Mouse (Mus musculus): Measurements from ENCODE around the gene 6430628N08Rik. TPM values are rescaled to one million over a fixed set of nuclear protein-coding genes. Genes with fewer than 3 reads are reported as not detected.

The 6430628N08Rik gene
- polyA plus RNA-seq (2012; fragmentation: generic; extraction: Trizol), result not detected
- long read RNA-seq, experiment 1, result 0 reads
- long read RNA-seq, experiment 2, result 0 reads

GRCm38 (mm10) chr4:115890553-115890952 lies at the start of gene 6430628N08Rik:
TSS of gene 6430628N08Rik (plus strand) at chr4:115890665.
- Histone ChIP-seq H3K4me3 (ENCODE audit: insufficient read depth, poor library complexity, severe bottlenecking) (no peak within 1 kb of the TSS), H3K27me3 (ENCODE audit: control insufficient read depth, insufficient read depth, insufficient read length) (peaks cover 42% of the 10 kb centered on the region), H3K79me2 (ENCODE audit: control insufficient read depth, insufficient read depth) (no peaks in the 10 kb centered on the region), H3K79me3 (ENCODE audit: low read depth) (no peaks in the 10 kb centered on the region), H3ac (ENCODE audit: control insufficient read depth, insufficient read length, low read depth) (no peak within 1 kb of the TSS), H3K36me3 (ENCODE audit: control insufficient read depth, insufficient read depth) (no peaks in the 10 kb centered on the region)
- TF ChIP-seq MAX (IDR thresholded peaks at IDR 0.05) (no peak), CEBPB (IDR thresholded peaks at IDR 0.05; ENCODE audit: low read depth) (no peak)

GRCm38 (mm10) chr4:115840842-115841241 lies 49.6 kb upstream of the 6430628N08Rik start:
- Histone ChIP-seq H3ac (ENCODE audit: control insufficient read depth, insufficient read length, low read depth) (no peak overlapping the region), H3K27me3 (ENCODE audit: control insufficient read depth, insufficient read depth, insufficient read length) (no peaks in the 10 kb centered on the region), H3K4me3 (ENCODE audit: insufficient read depth, poor library complexity, severe bottlenecking) (no peak overlapping the region), H3K36me3 (ENCODE audit: control insufficient read depth, insufficient read depth) (no peaks in the 10 kb centered on the region), H3K79me2 (ENCODE audit: control insufficient read depth, insufficient read depth) (peaks cover 13% of the 10 kb centered on the region), H3K79me3 (ENCODE audit: low read depth) (no peaks in the 10 kb centered on the region)
- TF ChIP-seq CEBPB (IDR thresholded peaks at IDR 0.05; ENCODE audit: low read depth) (no peak), MAX (IDR thresholded peaks at IDR 0.05) (no peak), CTCF (IDR thresholded peaks at IDR 0.05; ENCODE audit: control insufficient read depth, insufficient read depth, insufficient read length) (no peak), FOSL1 (IDR thresholded peaks at IDR 0.05; ENCODE audit: insufficient read depth, low read length, poor library complexity, severe bottlenecking) (no peak), MYOD1 (IDR thresholded peaks at IDR 0.05; ENCODE audit: control insufficient read depth, insufficient read length, low read depth) (no peak), MYOG (IDR thresholded peaks at IDR 0.05; ENCODE audit: control insufficient read depth, extremely low read depth, insufficient read length) (no peak), USF1 (IDR thresholded peaks at IDR 0.05; ENCODE audit: low read depth) (no peak)

DNA sequence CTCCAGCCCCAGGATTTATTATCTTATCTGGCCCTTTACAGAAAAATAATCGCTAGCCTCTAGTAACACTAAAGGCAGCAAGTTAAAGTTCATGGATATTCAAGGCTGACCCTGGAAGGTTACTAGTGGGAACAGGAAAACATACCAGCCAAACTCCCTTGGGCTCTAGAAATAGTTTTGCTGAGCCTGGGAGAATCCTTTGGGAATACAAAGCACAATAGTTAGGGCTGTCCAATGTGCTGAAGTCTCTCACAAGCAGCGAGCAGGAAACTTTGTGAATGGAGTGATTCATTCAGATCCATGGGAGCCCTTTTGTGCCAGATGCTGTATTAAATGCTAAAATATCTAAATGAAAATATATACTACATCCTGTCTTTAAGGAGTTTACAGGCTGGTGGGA lies 43.8 kb upstream of the 6430628N08Rik start:
- Histone ChIP-seq H3K79me3 (ENCODE audit: low read depth) (no peaks in the 10 kb centered on the region), H3K36me3 (ENCODE audit: control insufficient read depth, insufficient read depth) (peaks cover 17% of the 10 kb centered on the region), H3K4me3 (ENCODE audit: insufficient read depth, poor library complexity, severe bottlenecking) (no peak overlapping the region), H3K27me3 (ENCODE audit: control insufficient read depth, insufficient read depth, insufficient read length) (no peaks in the 10 kb centered on the region), H3ac (ENCODE audit: control insufficient read depth, insufficient read length, low read depth) (no peak overlapping the region), H3K79me2 (ENCODE audit: control insufficient read depth, insufficient read depth) (no peaks in the 10 kb centered on the region)
- TF ChIP-seq MYOG (IDR thresholded peaks at IDR 0.05; ENCODE audit: control insufficient read depth, extremely low read depth, insufficient read length) (no peak), CEBPB (IDR thresholded peaks at IDR 0.05; ENCODE audit: low read depth) (no peak), CTCF (IDR thresholded peaks at IDR 0.05; ENCODE audit: control insufficient read depth, insufficient read depth, insufficient read length) (no peak), MAX (IDR thresholded peaks at IDR 0.05) (no peak), MYOD1 (IDR thresholded peaks at IDR 0.05; ENCODE audit: control insufficient read depth, insufficient read length, low read depth) (no peak), FOSL1 (IDR thresholded peaks at IDR 0.05; ENCODE audit: insufficient read depth, low read length, poor library complexity, severe bottlenecking) (no peak), USF1 (IDR thresholded peaks at IDR 0.05; ENCODE audit: low read depth) (no peak)

GRCm38 (mm10) chr4:115847377-115847776 lies 43.1 kb upstream of the 6430628N08Rik start:
- H3K79me3 ChIP-seq (ENCODE audit: low read depth), result no peaks in the 10 kb centered on the region
- no peaks in the 10 kb centered on the region for H3K79me2 ChIP-seq (ENCODE audit: control insufficient read depth, insufficient read depth)
- no peak overlapping the region for H3K4me3 ChIP-seq (ENCODE audit: insufficient read depth, poor library complexity, severe bottlenecking)
- H3K27me3 ChIP-seq (ENCODE audit: control insufficient read depth, insufficient read depth, insufficient read length), result no peaks in the 10 kb centered on the region
- H3ac ChIP-seq (ENCODE audit: control insufficient read depth, insufficient read length, low read depth), result no peak overlapping the region
- TF ChIP-seq MYOD1 (IDR thresholded peaks at IDR 0.05; ENCODE audit: control insufficient read depth, insufficient read length, low read depth) (no peak), MAX (IDR thresholded peaks at IDR 0.05) (no peak), CEBPB (IDR thresholded peaks at IDR 0.05; ENCODE audit: low read depth) (no peak), USF1 (IDR thresholded peaks at IDR 0.05; ENCODE audit: low read depth) (no peak), CTCF (IDR thresholded peaks at IDR 0.05; ENCODE audit: control insufficient read depth, insufficient read depth, insufficient read length) (no peak), FOSL1 (IDR thresholded peaks at IDR 0.05; ENCODE audit: insufficient read depth, low read length, poor library complexity, severe bottlenecking) (no peak), MYOG (IDR thresholded peaks at IDR 0.05; ENCODE audit: control insufficient read depth, extremely low read depth, insufficient read length) (no peak)
- H3K36me3 ChIP-seq (ENCODE audit: control insufficient read depth, insufficient read depth), result peaks cover 17% of the 10 kb centered on the region

- no peaks in the 10 kb centered on the region for H3K27me3 ChIP-seq (ENCODE audit: control insufficient read depth, insufficient read depth, insufficient read length)
- no peaks in the 10 kb centered on the region for H3K79me3 ChIP-seq (ENCODE audit: low read depth)
- TF ChIP-seq USF1 (IDR thresholded peaks at IDR 0.05; ENCODE audit: low read depth) (no peak), MAX (IDR thresholded peaks at IDR 0.05) (no peak), MYOG (IDR thresholded peaks at IDR 0.05; ENCODE audit: control insufficient read depth, extremely low read depth, insufficient read length) (no peak), FOSL1 (IDR thresholded peaks at IDR 0.05; ENCODE audit: insufficient read depth, low read length, poor library complexity, severe bottlenecking) (no peak), CTCF (IDR thresholded peaks at IDR 0.05; ENCODE audit: control insufficient read depth, insufficient read depth, insufficient read length) (no peak), CEBPB (IDR thresholded peaks at IDR 0.05; ENCODE audit: low read depth) (no peak), MYOD1 (IDR thresholded peaks at IDR 0.05; ENCODE audit: control insufficient read depth, insufficient read length, low read depth) (no peak)
- H3K36me3 ChIP-seq (ENCODE audit: control insufficient read depth, insufficient read depth), result peaks cover 17% of the 10 kb centered on the region
- H3K4me3 ChIP-seq (ENCODE audit: insufficient read depth, poor library complexity, severe bottlenecking), result no peak overlapping the region
- no peak overlapping the region for H3ac ChIP-seq (ENCODE audit: control insufficient read depth, insufficient read length, low read depth)
- no peaks in the 10 kb centered on the region for H3K79me2 ChIP-seq (ENCODE audit: control insufficient read depth, insufficient read depth)
Measured at GRCm38 (mm10) chr4:115848083-115848482, 42.4 kb upstream of the 6430628N08Rik start.

DNA sequence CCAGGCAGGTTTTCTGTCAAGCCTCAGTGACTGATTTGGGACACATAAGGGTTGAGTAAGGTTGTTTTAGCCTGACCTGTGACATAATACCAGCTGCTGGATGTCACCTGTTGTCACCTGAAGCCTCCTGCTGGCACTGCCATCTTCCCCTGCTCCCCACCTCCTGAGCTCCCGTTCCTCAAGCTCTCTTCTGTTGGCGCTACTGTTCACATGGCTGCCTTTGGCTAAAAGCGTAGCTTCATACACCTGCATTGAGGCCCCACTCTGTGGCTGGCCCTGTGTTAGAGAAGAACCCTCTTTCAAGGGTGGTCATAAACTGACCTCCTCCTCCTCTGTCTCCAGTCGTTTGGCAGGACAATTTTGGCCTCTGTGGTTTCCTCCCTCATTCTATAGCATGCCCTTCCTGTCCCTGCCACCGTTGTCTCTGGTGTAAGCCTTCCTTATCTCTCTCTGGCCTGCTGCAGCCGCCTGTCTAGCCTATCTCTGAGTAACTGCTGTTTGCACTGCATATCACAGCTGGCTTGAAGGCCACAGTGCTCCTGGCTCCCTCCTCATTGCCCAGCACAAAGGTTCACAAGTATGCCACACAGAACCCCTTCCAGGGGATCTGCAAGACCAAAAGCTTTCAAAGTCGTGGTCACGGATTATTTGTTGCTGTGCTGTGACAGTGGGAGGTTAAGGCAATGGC lies 41.3 kb upstream of the 6430628N08Rik start:
- Histone ChIP-seq H3K4me3 (ENCODE audit: insufficient read depth, poor library complexity, severe bottlenecking) (no peak overlapping the region), H3K79me2 (ENCODE audit: control insufficient read depth, insufficient read depth) (no peaks in the 10 kb centered on the region), H3K36me3 (ENCODE audit: control insufficient read depth, insufficient read depth) (peaks cover 17% of the 10 kb centered on the region), H3K79me3 (ENCODE audit: low read depth) (no peaks in the 10 kb centered on the region), H3ac (ENCODE audit: control insufficient read depth, insufficient read length, low read depth) (no peak overlapping the region), H3K27me3 (ENCODE audit: control insufficient read depth, insufficient read depth, insufficient read length) (no peaks in the 10 kb centered on the region)
- TF ChIP-seq CTCF (IDR thresholded peaks at IDR 0.05; ENCODE audit: control insufficient read depth, insufficient read depth, insufficient read length) (no peak), CEBPB (IDR thresholded peaks at IDR 0.05; ENCODE audit: low read depth) (no peak), USF1 (IDR thresholded peaks at IDR 0.05; ENCODE audit: low read depth) (no peak), MAX (IDR thresholded peaks at IDR 0.05) (no peak), MYOG (IDR thresholded peaks at IDR 0.05; ENCODE audit: control insufficient read depth, extremely low read depth, insufficient read length) (no peak)

Data from C2C12 (cell line).